Mouse (Mus musculus) hindbrain, embryonic 15.5 days (tissue): ENCODE data around the gene Chst3. TPM values are rescaled to one million over a fixed set of nuclear protein-coding genes. Genes with fewer than 3 reads are reported as not detected.
"Not testable (repeated sequence)": the region's sequence is repeated elsewhere in the genome, so short reads cannot be mapped to it uniquely, and the experiment has no call there.

Source experiments
- ATAC-seq: fragments of 200-750 bp; cut with Nextera tagmentation; 2 replicates; pipeline ENCODE4 v1.8.0; 2017; ENCODE audit warnings: low read depth, moderate number of reproducible peaks, moderate TSS enrichment; ENCODE audit not compliant: low FRiP score
- H3K27ac ChIP-seq: fragments of 300-500 bp; sonication (generic); replicated peaks from 2 replicates; pipeline ENCODE4 v1.5.1; 2015; ENCODE audit warnings: mild to moderate bottlenecking, inconsistent platforms
- H3K27me3 ChIP-seq: fragments of 300-500 bp; sonication (generic); 2 replicates; pipeline ENCODE4 v1.6.1; 2015; ENCODE audit warnings: control low read depth, inconsistent platforms
- H3K36me3 ChIP-seq: fragments of 300-500 bp; sonication (generic); 2 replicates; pipeline ENCODE4 v1.6.1; 2015; ENCODE audit warnings: control low read depth, inconsistent platforms
- H3K4me1 ChIP-seq: fragments of 300-500 bp; sonication (generic); replicated peaks from 2 replicates; pipeline ENCODE4 v1.6.1; 2015; ENCODE audit warnings: control low read depth, inconsistent platforms
- H3K4me2 ChIP-seq: fragments of 300-500 bp; sonication (generic); 2 replicates; pipeline ENCODE4 v1.6.1; 2015; ENCODE audit warnings: moderate library complexity, mild to moderate bottlenecking, inconsistent platforms
- H3K4me3 ChIP-seq: fragments of 300-500 bp; sonication (generic); 2 replicates; pipeline ENCODE4 v1.5.1; 2015; ENCODE audit warnings: mild to moderate bottlenecking, inconsistent platforms
- H3K9ac ChIP-seq: fragments of 300-500 bp; sonication (generic); 2 replicates; pipeline ENCODE4 v1.6.1; 2015; ENCODE audit warnings: inconsistent platforms
- H3K9me3 ChIP-seq: fragments of 300-500 bp; sonication (generic); 2 replicates; pipeline ENCODE4 v1.6.1; 2016; ENCODE audit warnings: control low read depth, inconsistent platforms
- WGBS: fragments of 180-500 bp; shearing (Covaris S2); methylation state at CpG from one replicate; pipeline ENCODE4 v1.1.7; 2015; 5-methylcytosine and 5-hydroxymethylcytosine counted together
- polyA plus RNA-seq: library from polyadenylated mRNA; unstranded; fragments of >200 nt; fragmentation: Nextera tagmentation; extraction: Ambion mirVana; gene quantifications from 2 replicates; pipeline ENCODE4 v1.2.1, GENCODE M21; 2015

Chst3 gene
- polyA plus RNA-seq, 1 experiment from 2014 or later, result 2.2 TPM

- Histone ChIP-seq H3K36me3 (no peaks in the 10 kb centered on the region), H3K27ac (no peak overlapping the region), H3K9ac (no peak overlapping the region), H3K4me2 (no peak overlapping the region), H3K27me3 (no peaks in the 10 kb centered on the region), H3K9me3 (no peaks in the 10 kb centered on the region), H3K4me3 (no peak overlapping the region), H3K4me1 (peaks cover 6% of the 10 kb centered on the region; the same call in 1 of the 2 replicates)
- WGBS, result 65% methylated on average over 2 of the region's 2 CpGs
- ATAC-seq, result no peak
Observed at GRCm38 (mm10) chr10:60168306-60168705, 50.8 kb downstream of the Chst3 start.

- no peak overlapping the region for H3K4me2 ChIP-seq
- H3K27ac ChIP-seq, result no peak overlapping the region
- 14% methylated on average over 3 of the region's 3 CpGs for WGBS
- no peak overlapping the region for H3K9ac ChIP-seq
- H3K36me3 ChIP-seq, result no peaks in the 10 kb centered on the region
- no peak overlapping the region for H3K4me3 ChIP-seq
- no peaks in the 10 kb centered on the region for H3K27me3 ChIP-seq
- no peaks in the 10 kb centered on the region for H3K9me3 ChIP-seq
- ATAC-seq, result no peak
- no peaks in the 10 kb centered on the region for H3K4me1 ChIP-seq
Observed at GRCm38 (mm10) chr10:60166068-60166467, 53.0 kb downstream of the Chst3 start.

GRCm38 (mm10) chr10:60164869-60165268 is 54.2 kb downstream of the Chst3 start:
- H3K9ac ChIP-seq, result no peak overlapping the region
- H3K27ac ChIP-seq, result no peak overlapping the region
- H3K4me1 ChIP-seq, result no peaks in the 10 kb centered on the region
- no peak for ATAC-seq
- WGBS, result 61% methylated on average over 1 of the region's 1 CpGs
- no peaks in the 10 kb centered on the region for H3K36me3 ChIP-seq
- H3K27me3 ChIP-seq, result no peaks in the 10 kb centered on the region
- no peaks in the 10 kb centered on the region for H3K9me3 ChIP-seq
- no peak overlapping the region for H3K4me2 ChIP-seq
- H3K4me3 ChIP-seq, result no peak overlapping the region

GRCm38 (mm10) chr10:60162973-60163255 is 56.1 kb downstream of the Chst3 start:
- no peak for ATAC-seq
- no peak overlapping the region for H3K4me3 ChIP-seq
- H3K9me3 ChIP-seq, result no peaks in the 10 kb centered on the region
- no peak overlapping the region for H3K4me2 ChIP-seq
- no peak overlapping the region for H3K9ac ChIP-seq
- no peaks in the 10 kb centered on the region for H3K27me3 ChIP-seq
- H3K27ac ChIP-seq, result no peak overlapping the region
- H3K4me1 ChIP-seq, result no peaks in the 10 kb centered on the region
- WGBS, result 91% methylated on average over 6 of the region's 6 CpGs
- no peaks in the 10 kb centered on the region for H3K36me3 ChIP-seq

- not testable (repeated sequence) for H3K9me3 ChIP-seq, ATAC-seq, H3K9ac ChIP-seq, H3K4me2 ChIP-seq, H3K36me3 ChIP-seq, H3K4me3 ChIP-seq, H3K27me3 ChIP-seq, H3K27ac ChIP-seq, H3K4me1 ChIP-seq
- WGBS, result 80% methylated on average over 8 of the region's 8 CpGs
Observed at GRCm38 (mm10) chr10:60162184-60162972, 56.7 kb downstream of the Chst3 start.

GRCm38 (mm10) chr10:60161397-60161796 is 57.7 kb downstream of the Chst3 start:
- not testable (repeated sequence) for H3K9ac ChIP-seq, H3K9me3 ChIP-seq, H3K27me3 ChIP-seq, H3K4me3 ChIP-seq, H3K4me1 ChIP-seq, H3K36me3 ChIP-seq, H3K27ac ChIP-seq, ATAC-seq, H3K4me2 ChIP-seq
- 82% methylated on average over 3 of the region's 3 CpGs for WGBS

GRCm38 (mm10) chr10:60158144-60158543 is 60.9 kb downstream of the Chst3 start:
- no peak overlapping the region for H3K4me3 ChIP-seq
- no peak overlapping the region for H3K9ac ChIP-seq
- H3K4me2 ChIP-seq, result no peak overlapping the region
- H3K4me1 ChIP-seq, result 0 out of 2 replicates have a peak, but pooled peaks cover 3% of the 10 kb centered on the region
- H3K36me3 ChIP-seq, result no peaks in the 10 kb centered on the region
- no peak overlapping the region for H3K27ac ChIP-seq
- no peak for ATAC-seq
- no peaks in the 10 kb centered on the region for H3K9me3 ChIP-seq
- H3K27me3 ChIP-seq, result no peaks in the 10 kb centered on the region
- 97% methylated on average over 3 of the region's 3 CpGs for WGBS

GRCm38 (mm10) chr10:60156016-60156415 is 63.0 kb downstream of the Chst3 start:
- ATAC-seq, result no peak
- Histone ChIP-seq H3K4me3 (no peak overlapping the region), H3K27ac (no peak overlapping the region), H3K9me3 (no peaks in the 10 kb centered on the region), H3K4me1 (0 out of 2 replicates have a peak, but pooled peaks cover 3% of the 10 kb centered on the region), H3K36me3 (no peaks in the 10 kb centered on the region), H3K9ac (no peak overlapping the region), H3K27me3 (no peaks in the 10 kb centered on the region), H3K4me2 (no peak overlapping the region)

GRCm38 (mm10) chr10:60151107-60151663 is 67.9 kb downstream of the Chst3 start:
- no peak overlapping the region for H3K9ac ChIP-seq
- no peak overlapping the region for H3K4me3 ChIP-seq
- no peaks in the 10 kb centered on the region for H3K27me3 ChIP-seq
- no peaks in the 10 kb centered on the region for H3K9me3 ChIP-seq
- no peaks in the 10 kb centered on the region for H3K36me3 ChIP-seq
- peak; percentile 55; the same call in 1 of the 2 replicates for ATAC-seq
- no peak overlapping the region for H3K27ac ChIP-seq
- H3K4me1 ChIP-seq, result 0 out of 2 replicates have a peak, but pooled peaks cover 3% of the 10 kb centered on the region
- no peak overlapping the region for H3K4me2 ChIP-seq
- 65% methylated on average over 6 of the region's 6 CpGs for WGBS

- no peak overlapping the region for H3K4me2 ChIP-seq
- H3K27me3 ChIP-seq, result no peaks in the 10 kb centered on the region
- no peaks in the 10 kb centered on the region for H3K4me1 ChIP-seq
- no peak overlapping the region for H3K27ac ChIP-seq
- H3K36me3 ChIP-seq, result no peaks in the 10 kb centered on the region
- WGBS, result 6% methylated on average over 5 of the region's 5 CpGs
- H3K9me3 ChIP-seq, result no peaks in the 10 kb centered on the region
- ATAC-seq, result peak; percentile 75
- no peak overlapping the region for H3K4me3 ChIP-seq
- H3K9ac ChIP-seq, result no peak overlapping the region
Observed at GRCm38 (mm10) chr10:60148087-60148486, 71.0 kb downstream of the Chst3 start.

GRCm38 (mm10) chr10:60147510-60148047 is 71.5 kb downstream of the Chst3 start:
- not testable (repeated sequence) for H3K4me3 ChIP-seq, H3K27ac ChIP-seq, H3K4me2 ChIP-seq, H3K27me3 ChIP-seq, H3K9ac ChIP-seq, ATAC-seq, H3K36me3 ChIP-seq, H3K9me3 ChIP-seq, H3K4me1 ChIP-seq
- 73% methylated on average over 10 of the region's 10 CpGs for WGBS

- Histone ChIP-seq H3K4me3 (no peak overlapping the region), H3K4me1 (no peaks in the 10 kb centered on the region), H3K4me2 (no peak overlapping the region), H3K36me3 (no peaks in the 10 kb centered on the region), H3K27me3 (no peaks in the 10 kb centered on the region), H3K9ac (no peak overlapping the region), H3K9me3 (no peaks in the 10 kb centered on the region), H3K27ac (no peak overlapping the region)
- ATAC-seq, result no peak
- WGBS, result 86% methylated on average over 3 of the region's 3 CpGs
Observed at GRCm38 (mm10) chr10:60141656-60142160, 77.4 kb downstream of the Chst3 start.
